Mouse (Mus musculus) midbrain, embryonic 13.5 days (tissue): ENCODE results near the gene Tepp. TPM values are rescaled to one million over a fixed set of nuclear protein-coding genes. Genes with fewer than 3 reads are reported as not detected.

Source experiments
- ATAC-seq: fragments of 200-750 bp; cut with Nextera tagmentation; 2 replicates; pipeline ENCODE4 v1.8.0; 2017; ENCODE audit warnings: mild to moderate bottlenecking, moderate TSS enrichment, moderate library complexity
- H3K27ac ChIP-seq: fragments of 300-500 bp; sonication (generic); 2 replicates; pipeline ENCODE4 v1.5.1; 2015; ENCODE audit warnings: inconsistent platforms, mild to moderate bottlenecking, moderate library complexity
- H3K27me3 ChIP-seq: fragments of 300-500 bp; sonication (generic); 2 replicates; pipeline ENCODE4 v1.6.1; 2015; ENCODE audit warnings: mild to moderate bottlenecking, inconsistent platforms
- H3K36me3 ChIP-seq: fragments of 300-500 bp; sonication (generic); 2 replicates; pipeline ENCODE4 v1.6.1; 2015; ENCODE audit warnings: mild to moderate bottlenecking, inconsistent platforms
- H3K4me1 ChIP-seq: fragments of 300-500 bp; sonication (generic); replicated peaks from 2 replicates; pipeline ENCODE4 v1.6.1; 2015; ENCODE audit warnings: inconsistent platforms
- H3K4me2 ChIP-seq: fragments of 300-500 bp; sonication (generic); replicated peaks from 2 replicates; pipeline ENCODE4 v1.6.1; 2015; ENCODE audit warnings: moderate library complexity, mild to moderate bottlenecking, inconsistent platforms
- H3K4me3 ChIP-seq: fragments of 300-500 bp; sonication (generic); replicated peaks from 2 replicates; pipeline ENCODE4 v1.5.1; 2015; ENCODE audit warnings: mild to moderate bottlenecking, inconsistent platforms
- H3K9ac ChIP-seq: fragments of 300-500 bp; sonication (generic); replicated peaks from 2 replicates; pipeline ENCODE4 v1.6.1; 2015; ENCODE audit warnings: mild to moderate bottlenecking, inconsistent platforms
- H3K9me3 ChIP-seq: fragments of 300-500 bp; sonication (generic); 2 replicates; pipeline ENCODE4 v1.6.1; 2016; ENCODE audit warnings: mild to moderate bottlenecking, inconsistent platforms
- WGBS: fragments of 180-500 bp; shearing (Covaris S2); methylation state at CpG from one replicate; pipeline ENCODE4 v1.1.7; 2015; 5-methylcytosine and 5-hydroxymethylcytosine counted together
- polyA plus RNA-seq: library from polyadenylated mRNA; unstranded; fragments of >200 nt; fragmentation: Nextera tagmentation; extraction: Ambion mirVana; gene quantifications from 2 replicates; pipeline ENCODE4 v1.2.1, GENCODE M21; 2015

Gene Tepp
- polyA plus RNA-seq = 0.70 TPM in 1 of 2 replicates, not detected in the other

GRCm38 (mm10) chr8:95310342-95310970 is at the start of gene Tepp:
TSS of gene Tepp (plus strand) at chr8:95310566.
- Histone ChIP-seq H3K9ac (no peak within 1 kb of the TSS), H3K4me2 (peak within 1 kb of the TSS; percentile 26), H3K4me1 (peaks cover 19% of the 10 kb centered on the region), H3K36me3 (no peaks in the 10 kb centered on the region), H3K27ac (peak within 1 kb of the TSS; percentile 20; the same call in 1 of the 2 replicates), H3K9me3 (no peaks in the 10 kb centered on the region), H3K4me3 (no peak within 1 kb of the TSS), H3K27me3 (no peaks in the 10 kb centered on the region)
- ATAC-seq = peak; percentile 73
- 19% methylated on average over 6 of the region's 6 CpGs for WGBS

- 90% methylated on average over 2 of the region's 2 CpGs for WGBS
- H3K9me3 ChIP-seq = no peaks in the 10 kb centered on the region
- no peaks in the 10 kb centered on the region for H3K36me3 ChIP-seq
- H3K4me2 ChIP-seq = no peak overlapping the region
- no peak for ATAC-seq
- H3K27me3 ChIP-seq = no peaks in the 10 kb centered on the region
- H3K4me1 ChIP-seq = no peaks in the 10 kb centered on the region
- H3K9ac ChIP-seq = no peak overlapping the region
- H3K4me3 ChIP-seq = no peak overlapping the region
- no peak overlapping the region for H3K27ac ChIP-seq
Measured at GRCm38 (mm10) chr8:95262181-95262580, 48.2 kb upstream of the Tepp start.

- ATAC-seq = no peak
- Histone ChIP-seq H3K4me3 (no peak overlapping the region), H3K27me3 (no peaks in the 10 kb centered on the region), H3K9me3 (no peaks in the 10 kb centered on the region), H3K27ac (no peak overlapping the region), H3K9ac (no peak overlapping the region), H3K4me2 (no peak overlapping the region), H3K36me3 (no peaks in the 10 kb centered on the region), H3K4me1 (0 out of 2 replicates have a peak, but pooled peaks cover 7% of the 10 kb centered on the region)
- 65% methylated on average over 12 of the region's 12 CpGs for WGBS
Measured at GRCm38 (mm10) chr8:95270501-95270900, 39.9 kb upstream of the Tepp start.

- no peak for ATAC-seq
- no peak overlapping the region for H3K4me2 ChIP-seq
- H3K4me3 ChIP-seq = no peak overlapping the region
- no peak overlapping the region for H3K27ac ChIP-seq
- no peaks in the 10 kb centered on the region for H3K27me3 ChIP-seq
- no peaks in the 10 kb centered on the region for H3K9me3 ChIP-seq
- no peaks in the 10 kb centered on the region for H3K36me3 ChIP-seq
- no peak overlapping the region for H3K9ac ChIP-seq
- 35% methylated on average over 4 of the region's 4 CpGs for WGBS
- 0 out of 2 replicates have a peak, but pooled peaks cover 7% of the 10 kb centered on the region for H3K4me1 ChIP-seq
Measured at GRCm38 (mm10) chr8:95271841-95272240, 38.5 kb upstream of the Tepp start.

- Histone ChIP-seq H3K27ac (no peak overlapping the region), H3K36me3 (no peaks in the 10 kb centered on the region), H3K4me3 (no peak overlapping the region), H3K4me1 (0 out of 2 replicates have a peak, but pooled peaks cover 7% of the 10 kb centered on the region), H3K9me3 (no peaks in the 10 kb centered on the region), H3K27me3 (no peaks in the 10 kb centered on the region), H3K4me2 (no peak overlapping the region), H3K9ac (no peak overlapping the region)
- 51% methylated on average over 2 of the region's 2 CpGs for WGBS
- no peak for ATAC-seq
Measured at GRCm38 (mm10) chr8:95272871-95273270, 37.5 kb upstream of the Tepp start.

GRCm38 (mm10) chr8:95281493-95281892 is 28.9 kb upstream of the Tepp start:
- no peaks in the 10 kb centered on the region for H3K9me3 ChIP-seq
- H3K36me3 ChIP-seq = no peaks in the 10 kb centered on the region
- H3K4me3 ChIP-seq = no peak overlapping the region
- no peaks in the 10 kb centered on the region for H3K27me3 ChIP-seq
- no peak overlapping the region for H3K9ac ChIP-seq
- H3K4me1 ChIP-seq = peaks cover 9% of the 10 kb centered on the region
- no peak overlapping the region for H3K27ac ChIP-seq
- ATAC-seq = peak; percentile 77
- WGBS = 66% methylated on average over 5 of the region's 5 CpGs
- no peak overlapping the region for H3K4me2 ChIP-seq

- Histone ChIP-seq H3K9ac (no peak overlapping the region), H3K27ac (no peak overlapping the region), H3K36me3 (no peaks in the 10 kb centered on the region), H3K27me3 (no peaks in the 10 kb centered on the region), H3K4me2 (no peak overlapping the region), H3K4me1 (no peaks in the 10 kb centered on the region), H3K4me3 (no peak overlapping the region), H3K9me3 (no peaks in the 10 kb centered on the region)
- 76% methylated on average over 6 of the region's 6 CpGs for WGBS
- no peak for ATAC-seq
Measured at GRCm38 (mm10) chr8:95289066-95289650, 21.2 kb upstream of the Tepp start.

- no peaks in the 10 kb centered on the region for H3K4me1 ChIP-seq
- H3K4me2 ChIP-seq = no peak overlapping the region
- no peak overlapping the region for H3K4me3 ChIP-seq
- WGBS = 89% methylated on average over 11 of the region's 11 CpGs
- H3K9ac ChIP-seq = no peak overlapping the region
- no peaks in the 10 kb centered on the region for H3K9me3 ChIP-seq
- 0 out of 2 replicates have a peak, but pooled peaks have one; percentile 6 for ATAC-seq
- no peaks in the 10 kb centered on the region for H3K36me3 ChIP-seq
- no peaks in the 10 kb centered on the region for H3K27me3 ChIP-seq
- H3K27ac ChIP-seq = no peak overlapping the region
Measured at GRCm38 (mm10) chr8:95293172-95293571, 17.2 kb upstream of the Tepp start.

GRCm38 (mm10) chr8:95293891-95294290 is 16.5 kb upstream of the Tepp start:
- H3K36me3 ChIP-seq = no peaks in the 10 kb centered on the region
- H3K9me3 ChIP-seq = no peaks in the 10 kb centered on the region
- no peaks in the 10 kb centered on the region for H3K4me1 ChIP-seq
- H3K9ac ChIP-seq = no peak overlapping the region
- 76% methylated on average over 7 of the region's 7 CpGs for WGBS
- H3K4me2 ChIP-seq = no peak overlapping the region
- 0 out of 2 replicates have a peak, but pooled peaks have one; percentile 34 for ATAC-seq
- no peak overlapping the region for H3K4me3 ChIP-seq
- no peaks in the 10 kb centered on the region for H3K27me3 ChIP-seq
- H3K27ac ChIP-seq = no peak overlapping the region

- H3K27ac ChIP-seq = no peak overlapping the region
- no peaks in the 10 kb centered on the region for H3K4me1 ChIP-seq
- no peak overlapping the region for H3K4me2 ChIP-seq
- no peaks in the 10 kb centered on the region for H3K27me3 ChIP-seq
- 21% methylated on average over 5 of the region's 5 CpGs for whole genome bisulfite sequencing
- no peak overlapping the region for H3K9ac ChIP-seq
- no peak for ATAC-seq
- no peak overlapping the region for H3K4me3 ChIP-seq
- no peaks in the 10 kb centered on the region for H3K36me3 ChIP-seq
- no peaks in the 10 kb centered on the region for H3K9me3 ChIP-seq
Measured at GRCm38 (mm10) chr8:95302410-95302809, 8.0 kb upstream of the Tepp start.

- no peak for ATAC-seq
- WGBS = 80% methylated on average over 4 of the region's 4 CpGs
Measured at GRCm38 (mm10) chr8:95305526-95305925, 4.8 kb upstream of the Tepp start.

GRCm38 (mm10) chr8:95306431-95306830 is 3.9 kb upstream of the Tepp start, which contains the start of gene Cngb1:
TSS of gene Cngb1 (minus strand) at chr8:95306585.
- no peak within 1 kb of the TSS for H3K4me3 ChIP-seq
- H3K4me2 ChIP-seq = no peak within 1 kb of the TSS
- WGBS = 50% methylated on average over 6 of the region's 6 CpGs
- H3K9me3 ChIP-seq = no peaks in the 10 kb centered on the region
- ATAC-seq = no peak
- no peak within 1 kb of the TSS for H3K9ac ChIP-seq
- H3K27me3 ChIP-seq = no peaks in the 10 kb centered on the region
- no peak within 1 kb of the TSS for H3K27ac ChIP-seq
- no peaks in the 10 kb centered on the region for H3K36me3 ChIP-seq
- peaks cover 17% of the 10 kb centered on the region for H3K4me1 ChIP-seq

More at GRCm38 (mm10) chr8:95305526-95305925, 4.8 kb upstream of the Tepp start:
- Histone ChIP-seq H3K36me3 (no peaks in the 10 kb centered on the region), H3K4me3 (no peak overlapping the region), H3K9me3 (no peaks in the 10 kb centered on the region), H3K27me3 (no peaks in the 10 kb centered on the region), H3K4me1 (peaks cover 8% of the 10 kb centered on the region), H3K9ac (no peak overlapping the region), H3K27ac (no peak overlapping the region), H3K4me2 (no peak overlapping the region)
